Mouse (Mus musculus): ENCODE data around the gene Dbx2. TPM values are rescaled to one million over a fixed set of nuclear protein-coding genes. Genes with fewer than 3 reads are reported as not detected.

Dbx2 gene
- polyA plus RNA-seq (2017; shearing (Covaris generic)) = not detected

GRCm38 (mm10) chr15:95655860-95656259 lies at the start of gene Dbx2:
Dbx2 (minus strand) TSS chr15:95655960.

Other genes with a start within 250 kb of the Dbx2 start
- gene Nell2, start 127.4 kb downstream of the Dbx2 start, polyA plus RNA-seq (2017; shearing (Covaris generic)) = not detected
- 37.7 TPM for gene Ano6, start 134.9 kb upstream of the Dbx2 start, polyA plus RNA-seq (2017; shearing (Covaris generic))